Mouse (Mus musculus) kidney, postnatal 0 days (tissue): Measurements from ENCODE around the gene C8a. TPM values are rescaled to one million over a fixed set of nuclear protein-coding genes. Genes with fewer than 3 reads are reported as not detected.

Experiments used
- ATAC-seq: fragments of 200-750 bp; cut with Nextera tagmentation; replicated peaks from 2 replicates; pipeline ENCODE4 v1.8.0; 2017; ENCODE audit warnings: low read depth, moderate number of reproducible peaks, moderate TSS enrichment, moderate library complexity; ENCODE audit not compliant: low FRiP score
- DNase-seq: peaks from one replicate; pipeline ENCODE4 v3.0.0-alpha.2; 2016; ENCODE audit warnings: low spot score
- H3K27ac ChIP-seq: fragments of 300-500 bp; sonication (generic); 2 replicates; pipeline ENCODE4 v1.5.1; 2014; ENCODE audit warnings: mild to moderate bottlenecking
- H3K27me3 ChIP-seq: fragments of 300-500 bp; sonication (generic); 2 replicates; pipeline ENCODE4 v1.6.1; 2014; ENCODE audit warnings: low read length, mixed read lengths; ENCODE audit not compliant: insufficient read depth
- H3K36me3 ChIP-seq: fragments of 300-500 bp; sonication (generic); 2 replicates; pipeline ENCODE4 v1.6.1; 2014; ENCODE audit warnings: low read length, mixed read lengths; ENCODE audit not compliant: insufficient read depth
- H3K4me1 ChIP-seq: fragments of 300-500 bp; sonication (generic); replicated peaks from 2 replicates; pipeline ENCODE4 v1.6.1; 2014; ENCODE audit warnings: antibody characterized with exemption, low read length, mixed read lengths; ENCODE audit not compliant: insufficient read depth
- H3K4me2 ChIP-seq: fragments of 300-500 bp; sonication (generic); 2 replicates; pipeline ENCODE4 v1.6.1; 2014; ENCODE audit warnings: mild to moderate bottlenecking, low read length, moderate library complexity, mixed read lengths
- H3K4me3 ChIP-seq: fragments of 300-500 bp; sonication (generic); replicated peaks from 2 replicates; pipeline ENCODE4 v1.5.1; 2014; ENCODE audit warnings: low read depth, low read length
- H3K9ac ChIP-seq: fragments of 300-500 bp; sonication (generic); 2 replicates; pipeline ENCODE4 v1.6.1; 2014; ENCODE audit warnings: low read depth, low read length
- H3K9me3 ChIP-seq: fragments of 300-500 bp; sonication (generic); replicated peaks from 2 replicates; pipeline ENCODE4 v1.6.1; 2016; ENCODE audit warnings: low read length, inconsistent platforms, mixed read lengths
- CTCF ChIP-seq: IDR thresholded peaks from 2 replicates; pipeline ENCODE4 v1.5.1; 2016; ENCODE audit warnings: antibody characterized with exemption, low read depth, mild to moderate bottlenecking, moderate library complexity
- WGBS: fragments of 180-500 bp; shearing (Covaris S2); extraction: QIAGEN DNeasy Blood & Tissue Kit; methylation state at CpG from one replicate; pipeline ENCODE4 v1.1.7; 2014; 5-methylcytosine and 5-hydroxymethylcytosine counted together
- polyA plus RNA-seq: library from polyadenylated mRNA; unstranded; fragments of >200 nt; fragmentation: Nextera tagmentation; extraction: Ambion mirVana; gene quantifications from 2 replicates; pipeline ENCODE4 v1.2.1, GENCODE M21; 2015

The C8a gene
- polyA plus RNA-seq, 1 experiment from 2014 or later, result 0.09 TPM

- Histone ChIP-seq H3K9ac (no peak within 1 kb of the TSS), H3K36me3 (no peaks in the 10 kb centered on the region), H3K4me1 (no peaks in the 10 kb centered on the region), H3K9me3 (no peaks in the 10 kb centered on the region), H3K4me2 (no peak within 1 kb of the TSS), H3K27me3 (no peaks in the 10 kb centered on the region), H3K4me3 (no peak within 1 kb of the TSS), H3K27ac (no peak within 1 kb of the TSS)
- DNase-seq (no peak), ATAC-seq (no peak)
- no peak for TF ChIP-seq CTCF
- WGBS, result 57% methylated on average over 1 of the region's 1 CpGs
Observed at GRCm38 (mm10) chr4:104857029-104857428, 19.2 kb downstream of the C8a start, which contains the start of gene Gm17662. TSS of gene Gm17662 (plus strand) at chr4:104857329.

GRCm38 (mm10) chr4:104855216-104855615, 21.0 kb downstream of the C8a start:
- Histone ChIP-seq H3K9me3 (no peaks in the 10 kb centered on the region), H3K4me2 (no peak overlapping the region), H3K9ac (no peak overlapping the region), H3K4me3 (no peak overlapping the region), H3K36me3 (no peaks in the 10 kb centered on the region), H3K4me1 (no peaks in the 10 kb centered on the region), H3K27me3 (no peaks in the 10 kb centered on the region), H3K27ac (no peak overlapping the region)
- DNase-seq (no peak), ATAC-seq (no peak)
- WGBS, result 87% methylated on average over 2 of the region's 2 CpGs
- TF ChIP-seq CTCF, result no peak

GRCm38 (mm10) chr4:104843546-104843945, 32.7 kb downstream of the C8a start:
- Histone ChIP-seq H3K4me2 (no peak overlapping the region), H3K36me3 (no peaks in the 10 kb centered on the region), H3K4me1 (no peaks in the 10 kb centered on the region), H3K9ac (no peak overlapping the region), H3K27ac (no peak overlapping the region), H3K9me3 (no peaks in the 10 kb centered on the region), H3K27me3 (no peaks in the 10 kb centered on the region), H3K4me3 (no peak overlapping the region)
- ATAC-seq, result no peak
- 54% methylated on average over 4 of the region's 4 CpGs for WGBS
- TF ChIP-seq CTCF, result no peak
- DNase-seq, result no peak

- Histone ChIP-seq H3K4me2 (no peak overlapping the region), H3K27ac (no peak overlapping the region), H3K9me3 (no peaks in the 10 kb centered on the region), H3K36me3 (no peaks in the 10 kb centered on the region), H3K27me3 (no peaks in the 10 kb centered on the region), H3K4me3 (no peak overlapping the region), H3K9ac (no peak overlapping the region), H3K4me1 (no peaks in the 10 kb centered on the region)
- no peak for ATAC-seq
- TF ChIP-seq CTCF, result no peak
- 78% methylated on average over 5 of the region's 5 CpGs for WGBS
- DNase-seq, result no peak
Observed at GRCm38 (mm10) chr4:104842204-104842603, 34.0 kb downstream of the C8a start.

- WGBS, result 70% methylated on average over 2 of the region's 2 CpGs
- no peak overlapping the region for H3K4me3 ChIP-seq
- DNase-seq (no peak), ATAC-seq (no peak)
- TF ChIP-seq CTCF, result no peak
- no peak overlapping the region for H3K9ac ChIP-seq
- H3K4me1 ChIP-seq, result no peaks in the 10 kb centered on the region
- H3K4me2 ChIP-seq, result no peak overlapping the region
- H3K27ac ChIP-seq, result no peak overlapping the region
- no peaks in the 10 kb centered on the region for H3K9me3 ChIP-seq
- H3K36me3 ChIP-seq, result no peaks in the 10 kb centered on the region
- no peaks in the 10 kb centered on the region for H3K27me3 ChIP-seq
Observed at GRCm38 (mm10) chr4:104838342-104838741, 37.9 kb downstream of the C8a start.

- Histone ChIP-seq H3K9me3 (no peaks in the 10 kb centered on the region), H3K27me3 (no peaks in the 10 kb centered on the region), H3K4me2 (no peak overlapping the region), H3K4me3 (no peak overlapping the region), H3K4me1 (no peaks in the 10 kb centered on the region), H3K9ac (no peak overlapping the region), H3K27ac (no peak overlapping the region), H3K36me3 (no peaks in the 10 kb centered on the region)
- no peak for DNase-seq
- 66% methylated on average over 5 of the region's 5 CpGs for WGBS
- no peak for ATAC-seq
- TF ChIP-seq CTCF, result no peak
Observed at GRCm38 (mm10) chr4:104835096-104835495, 41.1 kb downstream of the C8a start.

GRCm38 (mm10) chr4:104828939-104829338, 47.3 kb downstream of the C8a start:
- no peaks in the 10 kb centered on the region for H3K36me3 ChIP-seq
- no peak for TF ChIP-seq CTCF
- no peaks in the 10 kb centered on the region for H3K4me1 ChIP-seq
- ATAC-seq (no peak), DNase-seq (peak; percentile 23)
- H3K27me3 ChIP-seq, result no peaks in the 10 kb centered on the region
- H3K9ac ChIP-seq, result no peak overlapping the region
- H3K4me2 ChIP-seq, result no peak overlapping the region
- 65% methylated on average over 5 of the region's 5 CpGs for WGBS
- H3K27ac ChIP-seq, result no peak overlapping the region
- H3K4me3 ChIP-seq, result no peak overlapping the region
- H3K9me3 ChIP-seq, result no peaks in the 10 kb centered on the region
